ENCODE assay signal across 16 mouse cellular contexts in the genomic region with DNA sequence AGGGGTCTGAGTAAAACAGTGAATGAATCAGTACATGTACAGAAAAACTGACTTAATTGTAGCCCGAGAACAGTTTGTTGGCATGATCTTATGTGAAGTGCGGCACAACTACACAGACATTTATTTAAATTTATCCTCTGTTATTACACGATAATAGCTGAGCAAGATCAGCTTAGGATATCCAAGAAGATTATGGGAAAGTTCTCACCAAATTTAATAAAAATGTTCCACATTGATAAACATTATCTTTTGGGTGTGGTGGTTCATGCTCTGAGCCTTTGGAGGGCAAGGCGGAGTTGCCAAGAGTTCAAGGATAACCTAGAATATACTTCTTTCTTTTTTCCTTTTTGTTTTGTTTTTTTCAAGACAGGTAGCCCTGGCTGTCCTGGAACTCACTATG.
"Had no signal": no experiment of that assay in that cellular context is flagged by ENCODE, and none has a peak within 500 bp of the region (broad histone marks: within the 10 kb centered on the region; RNA-seq: fewer than 3 reads in every experiment).

No protein-coding gene starts in this region.

- H3K27me3 ChIP-seq: kidney, embryonic 15.5 days; limb, embryonic 13.5 days; neural tube, embryonic 12.5 days had no signal

- DNase-seq: kidney, adult 2 months; kidney, postnatal 14 days; lung, adult 18-20 months; lung, postnatal 36 days; midbrain, embryonic 14.5 days; right cerebral cortex, postnatal 4 days; spleen, adult 18-20 months; thymus, adult 18-20 months; thymus, postnatal 25 days had no signal

- H3K4me3 ChIP-seq: kidney, embryonic 15.5 days; left cerebral cortex, adult 2 months; limb, embryonic 13.5 days; myocyte; neural tube, embryonic 12.5 days had no signal

- H3K9me3 ChIP-seq: kidney, embryonic 15.5 days; limb, embryonic 13.5 days; midbrain, embryonic 10.5 days; neural tube, embryonic 12.5 days had no signal

- H3K27ac ChIP-seq: kidney, embryonic 15.5 days; left cerebral cortex, adult 2 months; limb, embryonic 13.5 days; midbrain, embryonic 10.5 days; neural tube, embryonic 12.5 days had no signal

- H3K9ac ChIP-seq: kidney, embryonic 15.5 days; limb, embryonic 13.5 days; neural tube, embryonic 12.5 days had no signal

- H3K4me2 ChIP-seq: kidney, embryonic 15.5 days; limb, embryonic 13.5 days; neural tube, embryonic 12.5 days had no signal

- ATAC-seq: intestine, embryonic 16.5 days had no signal
